Mouse (Mus musculus): ENCODE results near the gene Capg.

Gene Capg

DNA sequence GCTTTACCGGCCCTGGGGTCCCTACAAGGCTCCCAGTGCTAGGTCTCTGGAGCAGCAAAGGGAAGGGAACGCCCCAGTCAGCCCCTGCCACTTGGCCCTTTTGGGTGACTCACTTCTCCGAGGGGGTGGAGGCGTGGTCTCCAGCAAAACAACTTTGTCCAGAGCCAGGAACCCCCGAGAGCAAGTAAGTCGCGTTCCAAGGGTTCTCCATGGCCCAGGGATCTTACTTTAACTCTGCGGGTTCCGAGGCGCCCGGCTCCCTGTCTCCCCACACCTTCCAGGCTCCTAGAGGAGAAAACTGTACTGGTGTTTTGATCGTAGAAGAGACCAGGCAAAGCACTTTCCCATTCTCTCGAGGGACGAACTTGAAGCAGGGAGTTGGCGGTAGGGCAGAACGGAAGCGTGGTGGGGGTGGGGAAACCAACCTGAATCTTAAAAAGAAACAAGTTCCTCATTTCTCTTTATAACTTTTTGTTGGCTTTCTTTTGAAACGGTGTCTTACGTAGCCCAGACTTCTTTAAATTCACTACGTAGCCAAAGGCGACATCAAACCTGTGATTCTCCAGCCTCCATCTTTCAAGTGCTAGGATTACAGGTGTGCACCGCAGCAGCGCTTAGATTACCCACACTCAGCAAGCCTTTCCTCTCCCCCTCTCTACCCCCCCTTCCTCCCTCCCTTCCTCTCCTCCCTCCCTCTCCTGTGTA, at the start of gene Capg:
Capg (plus strand) TSS at position 109 of the 705 bp plus-strand sequence.
- DNase-seq: peak; percentile 70 to 80

- DNase-seq: peak in 1 of 2 experiments; percentile 46
Measured at GRCm38 (mm10) chr6:72498950-72499349, 45.2 kb upstream of the Capg start.

DNA sequence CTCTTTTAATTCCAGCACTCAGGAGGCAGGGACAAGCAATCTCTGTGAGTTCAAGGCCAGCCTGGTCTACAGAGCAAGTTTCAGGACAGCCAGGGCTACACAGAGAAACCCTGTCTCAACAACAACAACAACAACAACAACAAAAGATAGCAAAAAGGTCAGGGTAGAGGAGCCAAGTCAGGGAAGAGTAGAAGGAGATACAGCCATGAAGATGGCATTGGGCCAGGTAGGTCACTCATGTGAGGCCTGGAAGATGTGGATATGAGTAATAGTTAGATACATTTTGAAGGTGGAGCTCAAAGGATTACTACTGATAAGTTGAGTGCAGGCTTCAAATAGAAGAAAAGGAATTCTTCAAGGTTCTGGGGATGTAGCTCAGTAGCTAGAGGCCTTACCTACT, 40.9 kb upstream of the Capg start:
- DNase-seq: no peak

GRCm38 (mm10) chr6:72503939-72504338, 40.3 kb upstream of the Capg start:
- peak; percentile 62 to 75 for DNase-seq

DNA sequence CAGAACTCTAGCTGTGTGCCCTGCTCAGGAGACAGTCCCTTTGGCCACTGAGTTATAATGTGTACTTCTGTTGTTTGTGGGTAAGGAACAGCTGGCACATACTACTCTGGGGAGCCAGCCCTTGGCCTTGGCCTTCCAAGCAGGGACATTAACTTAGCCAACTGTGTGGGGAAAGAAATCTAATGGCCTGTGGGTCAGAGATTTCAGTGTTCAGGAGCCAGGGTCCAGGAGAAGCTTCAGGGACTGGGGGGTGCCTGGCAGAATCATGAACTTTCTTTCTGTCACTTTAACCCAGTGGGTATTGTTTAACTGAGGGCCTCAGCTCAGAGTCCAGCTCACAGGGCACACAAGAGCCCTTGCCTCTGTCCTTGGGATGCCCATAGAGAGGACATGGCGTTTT, 38.1 kb upstream of the Capg start:
- DNase-seq: no peak

GRCm38 (mm10) chr6:72508596-72508995, 35.6 kb upstream of the Capg start:
- DNase-seq: no peak

DNA sequence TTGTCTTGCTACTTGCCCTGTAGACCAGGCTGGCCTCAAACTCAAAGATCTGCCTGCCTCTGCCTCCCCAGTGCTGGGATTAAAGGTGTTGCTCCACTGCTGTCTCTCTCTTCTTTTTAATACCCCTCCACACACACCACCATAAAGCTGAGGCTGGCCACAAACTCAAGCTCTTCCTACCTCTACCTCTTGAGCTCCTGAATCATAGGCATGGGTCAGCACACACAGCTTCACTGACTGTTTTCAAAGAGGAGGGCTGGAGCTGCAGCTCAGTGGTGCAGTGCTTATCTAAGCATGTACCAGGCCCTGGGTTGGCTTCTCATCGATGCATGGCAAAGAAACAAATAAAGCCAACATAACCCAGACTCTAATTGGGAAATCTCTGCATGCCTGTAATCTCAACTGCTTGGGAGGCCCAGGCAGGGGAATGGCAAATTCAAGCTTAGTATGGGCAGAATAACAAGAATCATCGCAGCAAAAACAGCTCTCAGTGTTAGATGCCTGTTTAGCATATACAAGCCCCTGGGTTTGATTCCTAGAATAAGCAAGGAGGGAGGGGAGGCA, 34.2 kb upstream of the Capg start:
- no peak for DNase-seq

GRCm38 (mm10) chr6:72510686-72511421, 33.3 kb upstream of the Capg start:
- peak; percentile 41 to 68 for DNase-seq

DNA sequence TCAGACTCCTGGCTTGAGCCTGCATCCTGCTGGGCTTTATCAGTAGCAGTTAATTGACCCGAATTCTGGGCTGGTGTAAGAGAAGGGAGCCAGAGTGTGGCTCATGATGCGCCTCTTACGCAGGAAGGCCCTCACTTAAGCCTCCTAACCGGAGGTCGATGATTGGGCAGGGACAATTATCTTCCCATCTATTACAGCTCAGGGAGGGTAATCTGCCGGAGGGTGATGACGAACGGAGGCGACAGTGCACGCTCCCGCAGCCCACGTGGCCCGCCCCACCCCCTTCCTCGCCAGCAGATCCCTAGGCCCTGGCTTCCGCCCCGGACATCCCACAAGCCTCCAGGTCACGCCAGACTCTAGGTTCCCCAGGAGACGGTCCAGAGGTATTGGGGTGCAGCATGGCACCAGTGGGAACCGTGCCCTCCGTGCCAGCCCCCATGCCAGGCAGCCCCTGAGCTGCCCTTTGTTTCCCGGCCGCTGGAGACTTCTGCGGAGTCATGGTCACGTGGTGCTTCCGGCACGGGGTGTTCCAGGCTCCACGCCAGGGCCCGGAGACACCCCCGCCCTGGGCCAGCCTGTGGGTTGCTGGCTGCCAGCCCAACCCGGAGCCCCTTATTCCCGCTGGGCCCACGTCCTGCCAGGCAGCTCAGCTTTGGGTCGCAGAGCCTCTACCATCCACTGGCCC, 31.7 kb upstream of the Capg start:
- DNase-seq: peak; percentile 83 to 90

GRCm38 (mm10) chr6:72513071-72513440, 31.1 kb upstream of the Capg start:
- no peak for DNase-seq

DNA sequence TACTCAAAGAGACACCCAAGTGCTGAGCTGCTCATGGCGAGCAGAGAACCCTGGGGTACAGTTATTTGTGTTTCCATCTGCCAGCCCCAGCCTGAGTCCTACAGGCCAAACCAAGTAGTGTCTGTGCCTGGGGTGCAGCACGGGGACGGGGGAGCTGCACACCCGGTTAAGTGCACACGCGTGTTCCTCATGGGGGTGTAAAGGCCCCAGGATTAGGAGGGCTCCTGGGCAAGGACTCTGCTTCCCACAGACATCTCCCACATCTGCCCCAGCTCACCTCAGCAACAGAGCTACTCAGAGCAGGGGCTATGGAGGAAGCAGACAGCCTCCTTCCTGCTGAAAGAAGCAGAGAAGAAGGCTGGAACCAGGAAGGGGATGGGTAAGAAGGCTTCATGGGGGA, 28.5 kb upstream of the Capg start:
- DNase-seq: no peak

DNA sequence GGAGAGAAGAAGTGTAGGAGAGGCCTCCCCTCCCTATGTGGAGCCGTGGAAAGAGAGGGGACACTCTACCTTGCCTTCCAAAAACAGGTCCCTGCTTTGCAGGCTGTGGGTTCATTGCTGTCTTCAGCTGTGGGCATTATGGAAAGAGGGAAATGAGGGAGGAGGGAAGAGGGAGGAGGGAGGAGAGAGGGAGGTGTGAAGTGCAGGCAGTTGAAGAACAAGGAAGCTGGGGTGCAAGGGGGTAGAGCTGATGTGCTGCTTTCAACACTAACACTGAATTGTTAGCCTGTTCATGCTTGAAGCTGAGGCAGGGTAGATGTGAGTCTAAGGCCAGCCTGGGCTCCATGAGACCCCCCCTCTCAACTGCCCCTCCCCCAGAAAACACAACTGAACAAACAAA, 25.3 kb upstream of the Capg start:
- no peak for DNase-seq

DNA sequence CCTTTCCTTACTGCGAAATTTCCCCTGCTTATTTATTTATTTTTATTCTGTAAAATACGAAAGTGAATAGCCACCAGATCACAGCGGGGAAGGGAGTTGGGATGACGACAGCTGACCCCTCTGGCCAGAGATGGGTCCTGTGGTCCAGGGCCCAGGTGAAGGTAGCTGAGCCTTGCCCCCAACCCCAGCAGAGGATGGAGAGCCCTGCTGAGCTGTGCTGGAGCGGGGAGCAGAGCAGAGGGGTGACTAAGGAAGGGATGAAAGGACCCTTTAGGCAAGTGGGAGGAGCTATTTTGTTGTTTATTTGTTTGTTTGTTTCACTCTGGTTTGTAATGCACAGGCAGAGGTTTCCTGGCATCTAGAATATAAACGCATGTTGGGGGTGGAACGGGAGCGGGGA, 24.9 kb upstream of the Capg start:
- DNase-seq: no peak

GRCm38 (mm10) chr6:72519892-72520663, 24.1 kb upstream of the Capg start:
- DNase-seq: peak; percentile 63 to 73

- no peak for DNase-seq
Measured at GRCm38 (mm10) chr6:72520904-72521303, 23.3 kb upstream of the Capg start.

DNA sequence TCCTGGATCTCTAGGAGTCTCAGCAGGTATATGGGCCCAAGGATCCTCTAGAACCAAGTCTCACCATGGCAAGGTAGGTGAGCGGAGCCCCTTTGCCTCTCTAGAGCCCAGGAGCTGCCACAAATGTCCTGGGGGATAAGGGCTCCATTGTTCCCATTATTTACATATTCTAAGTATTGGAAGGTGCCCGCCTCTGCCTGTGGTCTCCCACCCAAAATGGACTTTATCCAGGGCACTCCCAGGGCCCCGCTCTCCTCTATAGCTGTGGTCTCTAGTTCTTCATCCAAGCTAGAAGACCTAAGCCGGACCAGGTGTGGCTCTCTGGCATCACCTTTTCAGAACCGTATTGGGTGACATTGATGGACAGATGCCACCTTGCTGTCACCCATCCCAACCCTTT, 22.6 kb upstream of the Capg start, which contains the start of gene Sh2d6:
Sh2d6 (minus strand) TSS at position 101 of the 400 bp plus-strand sequence.
- no peak for DNase-seq

DNA sequence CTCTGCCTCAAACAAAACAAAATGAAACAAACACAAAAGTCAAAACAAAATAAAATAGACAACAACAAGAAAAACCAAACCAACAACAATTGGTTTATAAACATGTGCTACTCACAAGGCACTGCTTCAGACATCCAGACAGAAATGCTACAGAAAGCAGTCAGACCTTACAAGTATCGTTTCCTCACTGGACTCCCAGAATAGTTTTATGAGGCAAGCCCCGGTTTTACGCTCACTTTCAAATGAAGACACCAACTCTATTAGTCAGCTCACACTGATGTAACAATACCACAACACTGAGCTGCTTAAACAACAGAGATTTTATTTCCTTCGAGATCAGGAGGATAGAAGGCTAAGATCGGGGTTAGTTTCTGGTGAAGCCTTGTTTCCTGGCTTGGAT, 21.9 kb upstream of the Capg start:
- no peak for DNase-seq

DNA sequence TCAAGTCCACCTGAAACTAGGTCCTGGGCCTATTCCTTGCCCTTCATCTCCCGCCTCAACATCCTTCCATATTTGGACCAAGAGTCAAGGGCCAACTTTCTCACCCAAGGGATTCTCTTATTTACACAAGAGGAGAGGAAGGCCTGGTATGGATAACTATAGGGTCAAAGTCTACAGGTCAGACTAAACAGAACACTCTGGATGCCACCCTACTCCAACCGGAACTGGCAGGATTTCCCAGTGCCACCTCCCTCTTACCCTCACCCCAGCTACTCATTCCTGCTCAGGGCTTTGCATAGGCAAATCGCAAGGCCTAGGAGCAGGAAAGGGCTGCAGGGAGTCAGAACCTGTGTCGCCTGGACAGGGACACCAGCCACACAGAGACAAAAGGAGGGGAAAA, 21.0 kb upstream of the Capg start:
- DNase-seq: no peak

DNA sequence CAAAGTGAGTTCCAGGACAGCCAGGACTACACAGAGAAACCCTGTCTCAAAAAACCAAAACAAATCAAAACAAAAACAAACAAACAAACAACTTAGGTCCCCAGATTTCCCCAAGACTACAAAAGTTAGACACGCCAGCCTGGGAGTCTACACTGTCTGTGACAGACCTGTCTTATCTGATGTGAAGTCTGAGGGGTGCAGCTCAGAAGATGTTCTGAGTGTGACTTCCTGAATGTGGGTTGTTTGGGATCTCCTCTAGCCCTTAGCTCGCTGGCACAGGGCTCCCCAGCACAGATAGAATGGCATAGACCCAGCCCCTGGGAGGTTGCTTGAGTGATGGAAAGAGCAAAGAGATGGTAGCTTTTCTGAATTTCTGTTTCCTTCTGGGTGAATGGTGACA, 20.0 kb upstream of the Capg start:
- no peak for DNase-seq

GRCm38 (mm10) chr6:72527070-72527469, 17.1 kb upstream of the Capg start:
- DNase-seq: no peak

- DNase-seq: no peak
Measured at GRCm38 (mm10) chr6:72528410-72529151, 15.6 kb upstream of the Capg start.

DNA sequence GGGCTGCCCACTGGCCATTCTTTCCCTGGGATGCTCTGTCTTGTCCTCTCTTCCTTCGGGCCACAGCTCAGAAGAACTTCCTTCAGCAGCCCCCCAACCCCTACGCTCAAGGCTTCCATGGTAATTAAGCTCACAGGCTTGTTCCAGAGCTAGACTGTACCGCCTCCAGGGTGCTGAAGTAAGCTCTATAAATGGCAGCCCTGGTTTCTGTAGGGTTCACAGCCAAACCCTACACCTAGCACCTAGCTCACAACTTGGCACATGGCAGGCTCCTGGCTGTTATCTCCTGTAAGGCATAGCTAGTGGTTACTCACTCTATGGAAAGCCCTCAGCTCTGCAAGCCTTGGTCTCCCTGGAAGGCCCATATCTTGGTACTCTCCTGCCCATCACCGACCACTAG, 11.6 kb upstream of the Capg start:
- no peak for DNase-seq

All from kidney, postnatal 4 days (tissue).